Mouse (Mus musculus) heart, adult 2 months (tissue): ENCODE data around the gene Catsper3. TPM values are rescaled to one million over a fixed set of nuclear protein-coding genes. Genes with fewer than 3 reads are reported as not detected.
A peak's percentile ranks its signal among the peaks of the same experiment; 100 is the strongest.

Experiments
- DNase-seq, 2 experiments: peaks; one replicate each; pipeline ENCODE4 v3.0.0; 2021
- H3K27ac ChIP-seq: fragments of 200-600 bp; 2 replicates; pipeline ENCODE4 v1.8.1; 2022
- H3K27me3 ChIP-seq: fragments of 200-500 bp; 2 replicates; pipeline ENCODE4 v1.6.1; 2012; ENCODE audit warnings: mild to moderate bottlenecking, low read length, inconsistent platforms, mixed read lengths; ENCODE audit not compliant: control insufficient read depth, insufficient read depth
- H3K36me3 ChIP-seq: fragments of 200-500 bp; 2 replicates; pipeline ENCODE4 v1.6.1; 2012; ENCODE audit warnings: low read length, inconsistent platforms; ENCODE audit not compliant: control insufficient read depth, insufficient read depth
- H3K4me1 ChIP-seq: fragments of 200-500 bp; 2 replicates; pipeline ENCODE4 v1.6.1; 2011; ENCODE audit warnings: low read length; ENCODE audit not compliant: control insufficient read depth, insufficient read depth
- H3K4me3 ChIP-seq: fragments of 200-600 bp; 2 replicates; pipeline ENCODE4 v1.8.1; 2022
- H3K79me2 ChIP-seq: fragments of 200-500 bp; replicated peaks from 2 replicates; pipeline ENCODE4 v1.6.1; 2012; ENCODE audit warnings: mild to moderate bottlenecking, inconsistent platforms, low read length, moderate library complexity, mixed read lengths; ENCODE audit not compliant: control insufficient read depth, insufficient read depth
- H3K9ac ChIP-seq: fragments of 200-500 bp; 2 replicates; pipeline ENCODE4 v1.6.1; 2012; ENCODE audit warnings: low read depth, mild to moderate bottlenecking, control low read depth, inconsistent platforms, low read length, mixed read lengths
- CTCF ChIP-seq: fragments of 200-600 bp; IDR thresholded peaks from 2 replicates; pipeline ENCODE4 v1.8.1; 2022; ENCODE audit warnings: antibody characterized with exemption, mild to moderate bottlenecking, moderate library complexity
- EP300 ChIP-seq: fragments of 200-500 bp; IDR thresholded peaks from 2 replicates; pipeline ENCODE4 v1.6.1; 2011; ENCODE audit warnings: low read depth, low read length, control low read depth; ENCODE audit not compliant: insufficient read depth
- POLR2A ChIP-seq: fragments of 200-500 bp; IDR thresholded peaks from 2 replicates; pipeline ENCODE4 v1.6.1; 2011; ENCODE audit warnings: mild to moderate bottlenecking, low read depth, low read length, control low read depth; ENCODE audit not compliant: insufficient read depth
- WGBS: fragments of 180-500 bp; shearing (Covaris S2); methylation state at CpG from one replicate; pipeline ENCODE4 v1.1.7; 2018; 5-methylcytosine and 5-hydroxymethylcytosine counted together
- intact Hi-C: fragments of 180-260 bp; cut with DNase I; formaldehyde crosslinking; loops from one replicate; pipeline ENCODE4 v1.15.1; 2025
- polyA plus RNA-seq: library from polyadenylated mRNA; depleted of rRNA; stranded (reverse); fragments of >200 nt; gene quantifications from 2 replicates; pipeline ENCODE4 v1.2.3, GENCODE M21; 2012; rRNA removed
- total RNA-seq, 2 experiments: library from RNA; stranded (reverse); gene quantifications; 2 replicates each; pipeline ENCODE4 v1.2.3; 2021

The Catsper3 gene
- total and polyA plus RNA-seq, 3 experiments: 0.12 to 0.23 TPM; not detected in 1

- intact Hi-C loops: no loop called here
Observed at GRCm38 (mm10) chr13:55847805-55848204, 63.4 kb downstream of the Catsper3 start.

GRCm38 (mm10) chr13:55848604-55849190 is 64.3 kb downstream of the Catsper3 start:
- Histone ChIP-seq H3K27me3 (no peaks in the 10 kb centered on the region; the same call in 1 of the 2 replicates), H3K9ac (no peak overlapping the region), H3K4me3 (no peak overlapping the region), H3K27ac (no peak overlapping the region), H3K79me2 (no peaks in the 10 kb centered on the region), H3K4me1 (no peaks in the 10 kb centered on the region; the same call in 1 of the 2 replicates), H3K36me3 (no peaks in the 10 kb centered on the region)
- no peak for TF ChIP-seq EP300
- no peak for TF ChIP-seq CTCF
- no peak for TF ChIP-seq POLR2A
- DNase-seq: no peak
- intact Hi-C loops: no loop called here
- WGBS: 74% methylated on average over 13 of the region's 13 CpGs

More at GRCm38 (mm10) chr13:55847805-55848204, 63.4 kb downstream of the Catsper3 start:
- Histone ChIP-seq H3K79me2 (no peaks in the 10 kb centered on the region), H3K36me3 (no peaks in the 10 kb centered on the region), H3K4me3 (no peak overlapping the region), H3K4me1 (no peaks in the 10 kb centered on the region; the same call in 1 of the 2 replicates), H3K27ac (no peak overlapping the region), H3K27me3 (no peaks in the 10 kb centered on the region; the same call in 1 of the 2 replicates), H3K9ac (no peak overlapping the region)
- DNase-seq: no peak
- 29% methylated on average over 10 of the region's 10 CpGs for WGBS
- TF ChIP-seq POLR2A (no peak), CTCF (no peak), EP300 (no peak)

GRCm38 (mm10) chr13:55850726-55851125 is 66.4 kb downstream of the Catsper3 start:
- 49% methylated on average over 5 of the region's 5 CpGs for WGBS
- H3K27me3 ChIP-seq: no peaks in the 10 kb centered on the region; the same call in 1 of the 2 replicates
- intact Hi-C loops: no loop called here
- no peaks in the 10 kb centered on the region for H3K36me3 ChIP-seq
- no peak overlapping the region for H3K4me3 ChIP-seq
- no peak for DNase-seq
- H3K79me2 ChIP-seq: no peaks in the 10 kb centered on the region
- H3K9ac ChIP-seq: no peak overlapping the region
- TF ChIP-seq CTCF: no peak
- no peak for TF ChIP-seq EP300
- no peak for TF ChIP-seq POLR2A
- H3K27ac ChIP-seq: no peak overlapping the region
- no peaks in the 10 kb centered on the region; the same call in 1 of the 2 replicates for H3K4me1 ChIP-seq

- WGBS: 72% methylated on average over 3 of the region's 3 CpGs
- Histone ChIP-seq H3K79me2 (no peaks in the 10 kb centered on the region), H3K4me3 (no peak overlapping the region), H3K27me3 (no peaks in the 10 kb centered on the region), H3K36me3 (no peaks in the 10 kb centered on the region), H3K27ac (no peak overlapping the region), H3K9ac (no peak overlapping the region), H3K4me1 (no peaks in the 10 kb centered on the region; the same call in 1 of the 2 replicates)
- intact Hi-C loops: no loop called here
- no peak for DNase-seq
- no peak for TF ChIP-seq EP300
- TF ChIP-seq CTCF: no peak
- no peak for TF ChIP-seq POLR2A
Observed at GRCm38 (mm10) chr13:55852205-55852604, 67.8 kb downstream of the Catsper3 start.

DNA sequence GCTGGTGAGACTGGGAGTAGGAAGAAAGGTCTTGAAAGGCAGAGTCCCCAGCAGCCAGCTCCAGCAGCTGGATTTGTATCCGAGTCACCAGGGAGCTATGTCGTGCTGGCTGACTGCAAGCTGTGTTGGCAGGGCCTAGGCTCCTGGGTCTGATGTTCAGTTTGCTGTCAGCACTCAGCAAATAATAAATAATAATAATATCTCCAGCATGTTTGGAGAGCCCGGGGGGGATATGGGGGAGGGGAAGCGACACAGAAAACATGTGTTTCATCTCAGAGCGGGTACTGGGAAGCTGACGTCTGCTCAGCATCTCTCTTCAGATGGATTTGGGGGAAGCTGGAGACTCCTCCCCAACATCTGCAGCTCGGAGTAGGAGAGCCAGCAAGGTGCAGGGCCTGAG is 71.4 kb downstream of the Catsper3 start:
- Histone ChIP-seq H3K4me1 (no peaks in the 10 kb centered on the region), H3K79me2 (no peaks in the 10 kb centered on the region), H3K27ac (no peak overlapping the region), H3K4me3 (no peak overlapping the region), H3K9ac (no peak overlapping the region), H3K27me3 (no peaks in the 10 kb centered on the region), H3K36me3 (no peaks in the 10 kb centered on the region)
- intact Hi-C loops: no loop called here
- peak; percentile 33 to 39 for DNase-seq
- WGBS: 66% methylated on average over 7 of the region's 7 CpGs
- TF ChIP-seq CTCF: no peak

DNA sequence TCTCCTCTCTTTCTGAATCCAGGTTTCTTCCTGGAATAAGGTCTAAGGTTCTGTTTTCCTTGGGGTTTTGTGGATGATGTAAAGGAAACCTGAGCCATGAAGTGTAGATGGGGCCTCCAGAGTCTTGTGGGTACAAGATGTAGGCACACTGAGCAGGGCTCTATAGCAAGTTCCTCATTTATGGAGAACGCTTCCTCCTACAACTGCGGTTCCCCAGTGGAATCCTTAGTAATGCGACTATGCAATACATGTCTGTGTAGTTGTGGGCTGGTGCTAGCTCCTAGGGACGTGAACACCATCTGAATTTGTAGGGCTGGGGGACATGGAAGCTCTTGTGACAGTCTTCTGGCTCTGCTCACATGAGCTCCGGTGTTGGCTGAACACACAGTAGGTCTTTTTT is 74.1 kb downstream of the Catsper3 start:
- whole genome bisulfite sequencing: 83% methylated on average over 5 of the region's 5 CpGs
- Histone ChIP-seq H3K4me3 (no peak overlapping the region), H3K79me2 (no peaks in the 10 kb centered on the region), H3K27ac (no peak overlapping the region), H3K4me1 (no peaks in the 10 kb centered on the region), H3K27me3 (no peaks in the 10 kb centered on the region), H3K36me3 (no peaks in the 10 kb centered on the region), H3K9ac (no peak overlapping the region)
- TF ChIP-seq CTCF (no peak), POLR2A (no peak), EP300 (no peak)
- no peak for DNase-seq
- intact Hi-C loops: no loop called here

Other genes starting within 250 kb of the Catsper3 start
- 10 to 100 TPM; 13.0 to 13.9 TPM for gene Ddx41, start 247.9 kb upstream of the Catsper3 start, total RNA-seq
- 20.7 and 21.1 TPM in 2 replicates for gene Ddx41, start 247.9 kb upstream of the Catsper3 start, polyA plus RNA-seq
- 10 to 100 TPM; 11.2 to 13.0 TPM for gene Fam193b, start 213.4 kb upstream of the Catsper3 start, total RNA-seq
- gene Fam193b, start 213.4 kb upstream of the Catsper3 start, polyA plus RNA-seq: 43.9 and 46.1 TPM in 2 replicates
- gene Tmed9, start 210.8 kb upstream of the Catsper3 start, total RNA-seq: 10 to 100 TPM; 85.5 to 95.7 TPM
- gene Tmed9, start 210.8 kb upstream of the Catsper3 start, polyA plus RNA-seq: 64.5 and 91.4 TPM in 2 replicates
- 1 to 10 TPM; 8.8 to 9.8 TPM for gene B4galt7, start 184.7 kb upstream of the Catsper3 start, total RNA-seq
- gene B4galt7, start 184.7 kb upstream of the Catsper3 start, polyA plus RNA-seq: 11.4 and 13.2 TPM in 2 replicates
- 10 to 100 TPM; 10.4 to 10.9 TPM for gene Caml, start 161.6 kb upstream of the Catsper3 start, total RNA-seq
- gene Caml, start 161.6 kb upstream of the Catsper3 start, polyA plus RNA-seq: 11.7 and 14.9 TPM in 2 replicates
- 10 to 100 TPM; 20.8 to 21.1 TPM for gene Ddx46, start 149.5 kb upstream of the Catsper3 start, total RNA-seq
- 7.9 and 14.8 TPM in 2 replicates for gene Ddx46, start 149.5 kb upstream of the Catsper3 start, polyA plus RNA-seq
- gene B230219D22Rik, start 91.4 kb upstream of the Catsper3 start, total RNA-seq: 10 to 100 TPM; 39.4 to 42.2 TPM
- 22.1 and 52.1 TPM in 2 replicates for gene B230219D22Rik, start 91.4 kb upstream of the Catsper3 start, polyA plus RNA-seq
- gene Txndc15, start 69.9 kb upstream of the Catsper3 start, total RNA-seq: 10 to 100 TPM; 39.4 to 47.1 TPM
- 29.1 and 37.5 TPM in 2 replicates for gene Txndc15, start 69.9 kb upstream of the Catsper3 start, polyA plus RNA-seq
- 10 to 100 TPM; 46.7 to 47.6 TPM for gene Pcbd2, start 57.2 kb upstream of the Catsper3 start, total RNA-seq
- 34.0 and 34.6 TPM in 2 replicates for gene Pcbd2, start 57.2 kb upstream of the Catsper3 start, polyA plus RNA-seq
- gene Pitx1, start 51.6 kb downstream of the Catsper3 start, total RNA-seq: not detected
- gene Pitx1, start 51.6 kb downstream of the Catsper3 start, polyA plus RNA-seq: 0.06 TPM in 1 of 2 replicates, not detected in the other